Mouse (Mus musculus) layer of hippocampus, adult 9-11 months (tissue): ENCODE measurements at regions not wholly inside any gene's neighbourhood (a gene's known extent, or its start where the extent isn't known, plus 50 kb on each side); places are given as distances from the start of the nearest gene placed in this dataset.
"Not testable (repeated sequence)": the region's sequence is repeated elsewhere in the genome, so short reads cannot be mapped to it uniquely, and the experiment has no call there.

Source experiments
- DNase-seq: peaks from one replicate; pipeline ENCODE4 v3.0.0; 2022

DNA sequence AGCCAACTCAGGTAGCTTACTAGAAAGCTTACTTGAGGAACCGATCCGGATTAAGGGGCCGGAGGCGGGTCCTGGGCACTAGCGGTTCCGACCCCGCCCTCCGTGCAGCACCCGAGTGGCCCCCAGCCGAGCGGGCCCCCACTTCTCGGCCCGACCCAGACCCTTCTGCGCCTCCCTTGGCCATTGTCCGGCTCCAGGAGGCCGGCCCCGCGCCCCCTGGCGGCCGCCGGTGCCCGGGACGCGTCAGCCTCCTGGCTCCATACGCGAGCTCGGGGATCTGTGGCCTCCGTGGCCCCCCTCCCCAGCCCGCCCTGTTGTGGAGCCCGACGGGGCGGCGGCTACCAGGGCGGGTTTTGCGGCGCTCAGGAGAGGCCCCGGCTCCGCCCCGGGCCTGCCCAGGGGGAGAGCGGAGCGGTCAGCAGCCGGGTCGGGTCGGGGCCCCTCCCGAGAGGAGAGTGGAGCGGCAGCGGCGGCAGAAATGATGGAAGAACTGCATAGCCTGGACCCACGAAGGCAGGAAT lies 94.3 kb upstream of the Zfp986 start:
- peak; percentile 1 for DNase-seq

DNA sequence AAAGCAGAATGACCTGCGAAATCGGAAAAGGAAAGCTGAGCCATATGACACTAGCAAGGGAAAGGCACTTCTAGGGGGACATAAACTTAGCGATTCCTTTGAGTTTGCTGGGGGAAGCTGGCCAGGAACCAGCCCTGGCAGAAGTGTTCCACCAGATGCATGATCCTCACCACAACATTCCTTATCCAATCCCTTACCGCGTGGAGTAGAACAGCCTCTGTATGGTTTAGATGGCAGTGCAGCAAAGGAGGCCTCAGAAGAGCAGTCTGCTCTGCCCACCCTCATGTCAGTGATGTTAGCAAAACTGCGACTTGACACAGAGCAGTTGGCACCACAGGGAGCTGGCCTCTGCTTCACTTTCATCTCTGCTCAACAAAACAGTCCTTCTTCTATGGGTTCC lies 93.7 kb upstream of the Zfp986 start:
- DNase-seq: not testable (repeated sequence)

DNA sequence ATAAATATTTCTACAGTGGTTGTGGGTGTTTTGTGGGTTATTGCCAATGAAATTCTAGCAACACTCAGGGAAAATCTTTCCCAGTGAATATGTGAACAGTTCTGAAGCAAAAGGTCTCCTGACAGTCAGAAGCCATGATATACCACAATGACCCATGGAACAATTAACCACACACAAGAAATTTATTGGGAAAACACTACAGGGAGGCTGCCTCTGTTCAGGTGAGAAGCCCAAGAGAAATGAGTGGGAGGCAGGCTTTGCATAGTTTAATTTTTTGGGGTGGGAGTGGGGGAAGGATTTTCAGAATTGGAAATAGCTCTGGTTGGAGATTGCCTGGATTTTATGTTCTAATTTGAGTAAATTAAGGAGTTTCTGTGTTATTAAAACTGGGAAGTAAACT lies 92.1 kb upstream of the Zfp986 start:
- not testable (repeated sequence) for DNase-seq

DNA sequence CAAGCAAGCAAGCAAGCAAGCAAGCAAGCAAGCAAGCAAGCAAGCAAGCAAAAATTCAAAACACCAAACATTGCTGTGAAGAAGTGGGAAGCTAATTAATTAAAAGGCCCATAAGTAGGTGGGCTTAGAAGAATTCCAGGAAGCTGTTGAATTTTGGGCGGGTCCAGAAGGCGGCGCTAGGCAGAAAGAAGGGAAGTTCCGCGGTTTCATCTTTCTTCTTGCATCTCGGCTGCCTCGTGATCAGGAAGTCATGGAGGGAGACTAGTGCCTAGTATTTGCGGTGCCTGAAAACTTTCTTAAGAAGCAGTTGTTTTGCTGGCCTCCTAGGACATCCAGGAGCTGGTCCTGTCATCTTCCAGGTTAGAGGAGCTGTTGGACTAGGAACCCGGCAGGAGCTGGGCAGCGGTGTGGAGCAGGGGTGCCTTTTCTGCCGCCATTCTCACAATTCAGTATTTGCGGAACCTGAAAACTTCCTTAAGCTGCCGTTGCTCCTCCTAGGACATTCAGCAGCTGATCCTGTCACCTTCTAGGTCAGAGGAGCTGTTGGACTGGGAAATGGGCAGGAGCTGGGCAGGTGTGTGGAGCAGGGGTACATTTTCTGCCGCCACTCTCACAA lies 87.2 kb upstream of the Zfp986 start:
- DNase-seq: not testable (repeated sequence)

DNA sequence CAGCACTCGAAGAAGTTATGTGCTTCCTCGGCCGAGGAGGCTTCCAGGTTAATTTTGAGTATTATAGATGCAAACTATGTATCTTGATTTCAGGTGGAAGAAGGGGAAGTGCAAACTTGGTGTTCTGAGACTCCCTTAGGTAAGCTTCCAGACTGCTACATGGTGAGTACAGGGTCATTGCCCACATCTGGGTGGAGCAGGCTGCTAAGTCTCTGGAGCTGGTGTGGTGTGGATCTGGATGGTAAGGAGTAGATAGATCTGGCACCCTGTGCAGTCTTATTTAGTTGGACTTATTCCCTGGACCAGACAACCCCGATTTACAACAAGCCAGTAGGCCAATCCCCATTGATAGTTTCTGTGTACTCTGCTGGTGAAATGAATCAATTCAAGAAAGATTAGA lies 53.9 kb upstream of the Zfp986 start:
- not testable (repeated sequence) for DNase-seq
